Mouse (Mus musculus): ENCODE results near the gene Wdr25. TPM values are rescaled to one million over a fixed set of nuclear protein-coding genes. Genes with fewer than 3 reads are reported as not detected.

Gene Wdr25
- polyA plus RNA-seq, 1 experiment = 0.57 TPM

DNA sequence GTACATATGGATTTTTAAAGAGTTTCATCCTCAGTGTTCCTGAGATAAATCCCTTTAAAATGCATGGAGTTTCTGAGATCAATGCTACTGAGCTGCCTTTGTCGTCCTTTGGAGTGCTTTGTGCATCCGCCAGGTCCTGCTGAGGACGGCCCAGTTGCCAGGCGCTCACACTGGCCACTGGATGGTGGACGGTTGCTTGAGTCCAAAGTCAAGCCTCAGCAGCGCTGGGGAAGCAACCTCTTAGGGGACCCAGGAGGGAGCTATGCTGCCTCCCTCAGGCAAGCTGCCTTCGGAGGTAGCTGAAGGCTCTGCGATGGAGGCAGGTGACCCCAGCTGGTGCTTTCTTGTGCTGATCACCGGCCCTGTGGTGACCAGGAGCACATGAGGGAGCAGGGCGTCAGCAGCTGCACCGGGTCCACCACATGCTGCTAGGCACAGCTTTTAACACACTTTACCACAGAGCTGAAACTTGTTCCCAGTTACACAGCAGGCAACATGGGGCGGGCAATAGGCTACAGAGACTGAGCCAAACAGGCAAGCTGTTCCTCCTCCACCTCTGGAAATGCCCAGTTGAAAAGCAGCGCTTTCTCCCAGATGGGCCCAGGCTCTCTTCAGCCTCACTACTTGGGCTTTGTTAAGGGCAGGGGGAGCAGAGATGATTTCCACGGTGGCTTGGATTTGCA is 12.3 kb downstream of the Wdr25 start:
- Histone ChIP-seq H3K36me3 (ENCODE audit: control insufficient read depth) (no peaks in the 10 kb centered on the region; the same call in 1 of the 2 replicates), H3K27me3 (ENCODE audit: control insufficient read depth) (no peaks in the 10 kb centered on the region), H3K4me1 (ENCODE audit: control insufficient read depth) (peaks cover 7% of the 10 kb centered on the region), H3K4me3 (replicated peaks) (no peak overlapping the region), H3K9me3 (ENCODE audit: control insufficient read depth, low read length) (no peaks in the 10 kb centered on the region)
- TF ChIP-seq TAL1 (IDR thresholded peaks at IDR 0.05; ENCODE audit: low read length) (no peak), GATA1 (IDR thresholded peaks at IDR 0.05; ENCODE audit: low read length) (no peak)

DNA sequence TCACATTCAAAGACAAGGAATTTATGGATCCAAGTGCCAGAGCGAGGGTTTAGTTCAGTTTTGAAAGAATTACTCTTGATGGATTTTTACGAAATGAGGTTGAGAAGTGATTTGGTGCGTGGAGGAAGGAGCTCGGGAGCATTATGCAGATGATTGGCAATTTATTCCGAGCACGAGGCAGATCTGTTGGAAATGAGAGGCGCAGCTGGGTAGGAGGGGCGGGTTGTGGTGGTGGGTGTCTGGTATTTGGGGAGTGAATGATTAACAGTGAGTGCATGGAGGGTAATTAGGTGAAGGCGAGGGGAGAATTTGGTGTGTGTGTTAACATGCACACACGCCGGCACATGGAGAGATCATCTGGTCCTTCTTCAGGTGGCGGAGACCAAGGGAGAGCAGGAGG is 13.0 kb downstream of the Wdr25 start:
- H3K27me3 ChIP-seq (ENCODE audit: control insufficient read depth) = no peaks in the 10 kb centered on the region
- H3K36me3 ChIP-seq (ENCODE audit: control insufficient read depth) = no peaks in the 10 kb centered on the region; the same call in 1 of the 2 replicates
- no peak for TF ChIP-seq TAL1 (IDR thresholded peaks at IDR 0.05; ENCODE audit: low read length)
- TF ChIP-seq GATA1 (IDR thresholded peaks at IDR 0.05; ENCODE audit: low read length) = no peak
- H3K4me1 ChIP-seq (ENCODE audit: control insufficient read depth) = peaks cover 7% of the 10 kb centered on the region
- H3K4me3 ChIP-seq (replicated peaks) = no peak overlapping the region
- H3K9me3 ChIP-seq (ENCODE audit: control insufficient read depth, low read length) = no peaks in the 10 kb centered on the region

DNA sequence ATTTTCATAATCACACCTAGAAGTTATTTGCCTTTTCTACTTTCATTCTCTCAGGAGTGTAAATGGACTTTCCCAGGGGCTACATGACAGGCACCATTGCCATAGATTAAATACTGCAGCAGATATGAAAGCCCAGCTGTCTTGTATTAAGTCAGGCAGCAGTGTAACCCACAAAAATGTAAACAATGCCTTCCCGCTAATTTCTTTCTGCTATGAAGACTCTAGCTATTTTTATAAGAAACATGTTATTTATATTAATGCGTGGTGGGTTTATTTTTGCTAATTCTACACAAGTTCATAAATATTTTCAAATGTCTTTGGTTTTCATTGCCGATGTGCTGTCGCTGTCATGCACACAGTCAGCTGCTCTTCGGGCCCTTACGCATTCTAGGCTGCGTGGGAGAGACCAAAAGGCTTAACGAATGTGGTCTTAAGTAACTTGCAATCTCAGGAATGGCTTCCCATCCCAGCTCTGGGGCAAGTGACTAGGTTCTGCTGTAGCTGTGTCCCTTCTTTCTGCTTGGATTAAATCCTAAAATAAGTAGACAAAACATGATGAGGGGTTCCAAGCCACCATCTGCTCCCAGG is 16.5 kb downstream of the Wdr25 start:
- H3K4me3 ChIP-seq (replicated peaks) = no peak overlapping the region
- TF ChIP-seq TAL1 (IDR thresholded peaks at IDR 0.05; ENCODE audit: low read length) (no peak), GATA1 (IDR thresholded peaks at IDR 0.05; ENCODE audit: low read length) (no peak)
- H3K4me1 ChIP-seq (ENCODE audit: control insufficient read depth) = no peaks in the 10 kb centered on the region

DNA sequence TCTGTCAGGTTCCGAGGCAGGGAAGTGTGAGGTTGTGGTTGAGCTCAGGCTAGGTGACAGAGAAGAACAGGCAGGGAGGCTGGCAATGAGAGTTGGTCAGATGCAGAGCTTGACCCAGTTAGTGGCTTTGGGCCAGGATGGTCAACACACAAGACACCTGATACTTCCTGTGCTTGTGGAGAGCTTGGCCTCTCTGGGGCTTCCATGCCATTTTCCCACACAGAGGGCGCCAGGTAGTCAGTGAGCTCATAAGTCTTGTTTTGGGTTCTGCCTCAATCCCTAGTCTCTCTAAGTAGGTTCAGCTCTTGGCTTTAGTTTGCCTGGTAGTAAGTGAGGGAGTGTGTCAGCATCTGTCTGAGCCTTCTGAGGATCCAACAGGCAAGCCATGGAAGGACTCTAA is 19.0 kb downstream of the Wdr25 start:
- Histone ChIP-seq H3K4me3 (replicated peaks) (no peak overlapping the region), H3K9me3 (ENCODE audit: control insufficient read depth, low read length) (no peaks in the 10 kb centered on the region), H3K27me3 (ENCODE audit: control insufficient read depth) (no peaks in the 10 kb centered on the region), H3K36me3 (ENCODE audit: control insufficient read depth) (no peaks in the 10 kb centered on the region), H3K4me1 (ENCODE audit: control insufficient read depth) (no peaks in the 10 kb centered on the region)
- TF ChIP-seq TAL1 (IDR thresholded peaks at IDR 0.05; ENCODE audit: low read length) = no peak
- TF ChIP-seq GATA1 (IDR thresholded peaks at IDR 0.05; ENCODE audit: low read length) = no peak

More for the DNA sequence above, 16.5 kb downstream of the Wdr25 start:
- Histone ChIP-seq H3K36me3 (ENCODE audit: control insufficient read depth) (no peaks in the 10 kb centered on the region), H3K9me3 (ENCODE audit: control insufficient read depth, low read length) (no peaks in the 10 kb centered on the region), H3K27me3 (ENCODE audit: control insufficient read depth) (no peaks in the 10 kb centered on the region)

DNA sequence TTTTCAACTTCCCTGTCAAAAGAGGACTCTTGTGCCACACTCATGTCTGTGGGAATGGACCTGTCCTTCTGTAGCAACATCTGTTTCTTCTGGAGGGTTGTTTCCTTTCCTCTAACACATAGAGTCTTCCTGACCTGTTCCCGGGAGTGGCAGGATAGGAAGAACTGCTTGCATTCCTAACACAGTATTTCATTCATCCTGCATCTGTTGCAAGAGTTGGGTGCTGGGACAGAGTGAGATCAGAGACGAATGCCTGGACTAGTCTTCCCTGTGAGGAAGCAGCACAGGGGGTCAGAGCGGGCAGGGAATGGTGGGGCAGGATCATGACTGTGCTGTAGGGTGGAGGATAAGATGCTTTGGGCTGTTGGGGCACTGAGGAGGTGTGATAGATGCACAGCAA is 20.8 kb downstream of the Wdr25 start:
- no peak for TF ChIP-seq TAL1 (IDR thresholded peaks at IDR 0.05; ENCODE audit: low read length)
- no peak for TF ChIP-seq GATA1 (IDR thresholded peaks at IDR 0.05; ENCODE audit: low read length)
- no peaks in the 10 kb centered on the region for H3K27me3 ChIP-seq (ENCODE audit: control insufficient read depth)
- no peaks in the 10 kb centered on the region for H3K9me3 ChIP-seq (ENCODE audit: control insufficient read depth, low read length)
- no peak overlapping the region for H3K4me3 ChIP-seq (replicated peaks)
- no peaks in the 10 kb centered on the region for H3K4me1 ChIP-seq (ENCODE audit: control insufficient read depth)
- H3K36me3 ChIP-seq (ENCODE audit: control insufficient read depth) = no peaks in the 10 kb centered on the region

DNA sequence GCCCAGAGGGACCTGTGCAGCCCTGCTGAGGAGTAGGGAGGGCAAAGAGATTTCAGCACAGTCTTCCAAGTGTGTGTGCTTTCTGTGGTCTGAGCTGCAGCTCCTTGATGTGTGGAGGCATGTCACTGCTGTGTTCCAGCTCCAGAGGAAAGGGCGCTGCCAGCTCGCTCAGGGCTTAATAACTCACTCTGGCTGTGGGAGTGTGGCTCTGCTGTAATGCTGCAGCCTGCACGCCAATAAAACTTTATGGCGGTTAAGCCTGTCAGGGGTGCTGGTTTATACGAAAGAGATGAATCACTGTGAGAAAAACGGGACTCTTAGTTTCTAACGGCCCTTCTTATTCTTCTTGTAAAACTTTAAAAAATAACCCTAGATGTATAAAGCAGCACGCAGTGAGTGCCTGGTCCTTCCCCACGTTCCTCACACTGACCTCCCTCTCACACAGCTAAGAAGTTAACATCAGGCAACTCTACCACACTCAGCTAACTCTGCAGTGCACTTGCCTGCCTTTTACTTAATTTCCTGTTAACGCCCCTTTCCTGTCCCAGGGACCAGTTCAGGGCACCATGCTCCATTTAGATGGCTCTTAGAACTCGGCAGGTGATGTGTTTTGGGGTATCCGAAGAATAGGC is 21.4 kb downstream of the Wdr25 start:
- Histone ChIP-seq H3K27me3 (ENCODE audit: control insufficient read depth) (no peaks in the 10 kb centered on the region), H3K36me3 (ENCODE audit: control insufficient read depth) (no peaks in the 10 kb centered on the region), H3K9me3 (ENCODE audit: control insufficient read depth, low read length) (no peaks in the 10 kb centered on the region), H3K4me1 (ENCODE audit: control insufficient read depth) (no peaks in the 10 kb centered on the region), H3K4me3 (replicated peaks) (no peak overlapping the region)
- TF ChIP-seq TAL1 (IDR thresholded peaks at IDR 0.05; ENCODE audit: low read length) = no peak
- no peak for TF ChIP-seq GATA1 (IDR thresholded peaks at IDR 0.05; ENCODE audit: low read length)

DNA sequence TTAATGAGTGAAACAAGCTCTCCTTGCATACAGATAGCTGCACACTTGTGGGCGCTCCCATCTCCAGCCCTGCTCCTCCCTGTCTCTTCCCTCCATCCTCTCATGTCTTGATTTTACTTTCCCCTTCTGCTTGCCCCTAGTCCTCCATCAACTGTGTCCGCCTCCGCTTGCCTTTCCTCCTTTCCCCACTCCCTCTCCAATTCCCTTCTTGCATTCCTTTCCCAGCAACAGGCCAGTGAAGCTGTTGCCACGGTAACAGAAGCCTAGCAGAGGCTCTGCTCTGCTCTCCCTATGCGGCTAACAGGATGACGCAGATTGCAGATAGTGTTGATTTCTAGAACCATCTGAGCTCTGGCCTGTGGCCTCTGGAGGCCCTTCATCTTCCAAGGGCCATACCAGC is 22.5 kb downstream of the Wdr25 start:
- no peaks in the 10 kb centered on the region for H3K9me3 ChIP-seq (ENCODE audit: control insufficient read depth, low read length)
- TF ChIP-seq GATA1 (IDR thresholded peaks at IDR 0.05; ENCODE audit: low read length) = no peak
- no peak for TF ChIP-seq TAL1 (IDR thresholded peaks at IDR 0.05; ENCODE audit: low read length)
- no peaks in the 10 kb centered on the region for H3K36me3 ChIP-seq (ENCODE audit: control insufficient read depth)
- no peaks in the 10 kb centered on the region for H3K4me1 ChIP-seq (ENCODE audit: control insufficient read depth)
- no peaks in the 10 kb centered on the region for H3K27me3 ChIP-seq (ENCODE audit: control insufficient read depth)
- no peak overlapping the region for H3K4me3 ChIP-seq (replicated peaks)

DNA sequence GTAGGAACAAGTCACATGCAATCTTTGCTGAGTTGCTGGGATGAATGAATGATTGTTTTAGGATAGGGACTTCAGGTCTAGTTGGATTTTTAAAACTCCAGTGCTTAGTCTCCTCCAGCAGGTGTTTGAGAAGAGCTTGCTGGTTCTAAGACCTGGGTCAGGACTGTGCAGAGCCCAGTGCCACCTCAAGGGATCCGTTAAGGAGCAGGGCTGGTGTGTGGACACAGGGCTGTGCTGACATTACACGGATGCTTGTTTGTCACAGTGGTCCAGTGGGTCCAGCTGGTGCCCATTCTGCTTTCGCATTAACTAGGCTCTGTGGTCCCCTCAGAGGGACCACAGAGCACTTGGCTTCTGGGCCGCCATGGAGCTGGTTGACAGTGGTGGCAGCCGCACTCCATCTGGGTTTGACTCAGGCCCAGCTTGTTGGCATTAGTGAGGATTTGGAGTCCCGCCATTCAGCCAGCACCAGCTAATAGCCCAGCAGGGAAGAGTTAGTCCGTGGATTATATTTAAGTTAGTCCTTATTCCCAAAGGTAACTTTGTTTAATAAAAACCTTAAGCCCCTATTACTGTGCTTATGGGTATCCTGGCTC is 23.1 kb downstream of the Wdr25 start:
- H3K4me3 ChIP-seq (replicated peaks) = no peak overlapping the region
- no peak for TF ChIP-seq TAL1 (IDR thresholded peaks at IDR 0.05; ENCODE audit: low read length)
- no peak for TF ChIP-seq GATA1 (IDR thresholded peaks at IDR 0.05; ENCODE audit: low read length)
- H3K36me3 ChIP-seq (ENCODE audit: control insufficient read depth) = no peaks in the 10 kb centered on the region
- no peaks in the 10 kb centered on the region for H3K27me3 ChIP-seq (ENCODE audit: control insufficient read depth)
- H3K4me1 ChIP-seq (ENCODE audit: control insufficient read depth) = no peaks in the 10 kb centered on the region
- no peaks in the 10 kb centered on the region for H3K9me3 ChIP-seq (ENCODE audit: control insufficient read depth, low read length)

DNA sequence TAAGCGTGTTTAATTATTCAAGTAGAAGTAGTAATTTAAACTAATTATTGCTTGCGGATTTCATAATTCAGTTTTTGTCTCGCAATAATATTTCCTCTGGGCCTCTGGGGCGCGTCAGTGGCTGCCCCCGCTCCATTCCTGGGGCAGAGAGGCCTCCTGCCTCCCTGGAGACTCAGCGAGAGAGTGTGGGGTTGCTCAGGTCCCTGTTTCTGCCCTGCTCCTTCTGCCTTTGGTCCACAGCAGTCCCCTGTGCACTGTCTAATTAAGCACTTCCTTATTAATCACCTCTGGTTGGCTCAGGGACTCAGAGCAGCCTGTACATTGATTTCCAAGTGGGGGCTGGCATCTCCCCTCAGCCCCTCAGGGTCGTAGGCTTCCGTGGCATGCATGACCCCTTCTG is 24.1 kb downstream of the Wdr25 start:
- no peak for TF ChIP-seq TAL1 (IDR thresholded peaks at IDR 0.05; ENCODE audit: low read length)
- no peak for TF ChIP-seq GATA1 (IDR thresholded peaks at IDR 0.05; ENCODE audit: low read length)
- Histone ChIP-seq H3K27me3 (ENCODE audit: control insufficient read depth) (no peaks in the 10 kb centered on the region), H3K4me3 (replicated peaks) (no peak overlapping the region), H3K4me1 (ENCODE audit: control insufficient read depth) (no peaks in the 10 kb centered on the region), H3K36me3 (ENCODE audit: control insufficient read depth) (no peaks in the 10 kb centered on the region), H3K9me3 (ENCODE audit: control insufficient read depth, low read length) (no peaks in the 10 kb centered on the region)

All from erythroblast, embryonic 14.5 days (primary cell).